Mouse (Mus musculus) olfactory bulb, adult 2 months (tissue): ENCODE measurements at regions not wholly inside any gene's neighbourhood (a gene's known extent, or its start where the extent isn't known, plus 50 kb on each side); places are given as distances from the start of the nearest gene placed in this dataset.

Experiments used
- CTCF ChIP-seq: fragments of 200-500 bp; IDR thresholded peaks from 2 replicates; pipeline ENCODE4 v1.5.1; 2012; ENCODE audit warnings: low read depth, mild to moderate bottlenecking, low read length, moderate library complexity; ENCODE audit not compliant: insufficient read depth
- POLR2A ChIP-seq: fragments of 200-500 bp; IDR thresholded peaks from 2 replicates; pipeline ENCODE4 v1.6.1; 2012; ENCODE audit warnings: mild to moderate bottlenecking, low read depth, low read length, moderate library complexity; ENCODE audit not compliant: insufficient read depth

GRCm38 (mm10) chr16:12772535-12772934, 336.9 kb upstream of the Ercc4 start:
- TF ChIP-seq POLR2A (no peak), CTCF (no peak)
